Comparison of ENCODE assay signal across 8 mouse cellular contexts in the genomic region with DNA sequence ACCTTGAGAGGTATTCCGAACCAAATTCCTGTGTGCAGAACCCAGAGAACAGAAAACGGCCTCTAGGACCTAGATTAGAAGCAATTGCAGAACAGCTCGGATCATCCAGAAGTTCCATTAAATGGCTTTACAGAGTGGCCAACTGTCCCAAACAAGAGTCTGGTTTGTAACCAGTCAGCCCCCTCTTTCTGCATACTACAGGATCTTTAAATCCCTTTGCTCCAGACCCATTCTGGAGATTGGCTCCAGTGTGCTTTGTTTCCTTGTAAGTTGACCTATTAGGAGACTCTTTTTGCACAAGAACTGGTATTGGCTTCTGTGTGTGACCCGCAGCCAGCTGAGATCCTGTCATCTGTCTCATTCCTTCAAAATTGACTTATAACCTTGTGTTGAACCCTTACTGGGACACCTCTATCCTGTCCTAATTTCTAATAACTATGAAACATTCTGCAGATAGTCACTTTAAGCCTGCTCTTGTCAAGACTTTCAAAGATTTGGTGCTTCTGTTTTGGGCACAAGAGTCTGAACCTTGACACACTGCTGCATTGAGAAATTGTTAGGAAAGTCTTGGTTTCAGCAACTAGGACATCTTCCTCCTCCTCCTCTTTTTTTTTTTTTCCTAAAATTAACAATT. TPM values are rescaled to one million over a fixed set of nuclear protein-coding genes. Genes with fewer than 3 reads are reported as not detected.
DNase-seq lines count a peak whose midpoint lies in the region; ATAC-seq and TF ChIP-seq lines count a peak whose summit lies in the region.

No protein-coding gene starts in this region.

- TF ChIP-seq CTCF in kidney, postnatal 0 days (IDR thresholded peaks at IDR 0.05; ENCODE audit: low read depth) = no peak
- no peak for TF ChIP-seq CTCF in midbrain, postnatal 0 days (IDR thresholded peaks at IDR 0.05)

- H3K36me3 ChIP-seq in kidney, postnatal 0 days (ENCODE audit: insufficient read depth, low read length) = no peaks in the 10 kb centered on the region
- H3K36me3 ChIP-seq in embryonic facial prominence, embryonic 15.5 days = peaks cover under 1% of the 10 kb centered on the region; the same call in 1 of the 2 replicates
- 0 out of 2 replicates have a peak, but pooled peaks cover 3% of the 10 kb centered on the region for H3K36me3 ChIP-seq in intestine, embryonic 15.5 days
- no peaks in the 10 kb centered on the region for H3K36me3 ChIP-seq in midbrain, postnatal 0 days (ENCODE audit: insufficient read depth, low read length)

- no peak for DNase-seq in kidney, postnatal 0 days (ENCODE audit: low spot score)
- no peak for DNase-seq in kidney, adult 9 months
- no peak for DNase-seq in midbrain, postnatal 0 days (ENCODE audit: low spot score)
- DNase-seq in urinary bladder, postnatal 14 days (ENCODE audit: low spot score) = no peak
- no peak for DNase-seq in cerebellum, postnatal 36 days
- no peak for DNase-seq in cerebellum, adult 8-10 months

- H3K4me1 ChIP-seq in kidney, postnatal 0 days (replicated peaks; ENCODE audit: insufficient read depth, low read length) = peaks cover 38% of the 10 kb centered on the region
- peaks cover 51% of the 10 kb centered on the region for H3K4me1 ChIP-seq in embryonic facial prominence, embryonic 15.5 days
- H3K4me1 ChIP-seq in intestine, embryonic 15.5 days (replicated peaks) = peaks cover 24% of the 10 kb centered on the region
- peaks cover 21% of the 10 kb centered on the region for H3K4me1 ChIP-seq in midbrain, postnatal 0 days (ENCODE audit: insufficient read depth, low read length)

- no peaks in the 10 kb centered on the region for H3K27me3 ChIP-seq in kidney, postnatal 0 days (ENCODE audit: insufficient read depth, low read length)
- H3K27me3 ChIP-seq in embryonic facial prominence, embryonic 15.5 days = no peaks in the 10 kb centered on the region
- H3K27me3 ChIP-seq in intestine, embryonic 15.5 days (replicated peaks) = no peaks in the 10 kb centered on the region
- no peaks in the 10 kb centered on the region for H3K27me3 ChIP-seq in midbrain, postnatal 0 days (ENCODE audit: insufficient read depth, low read length)

- H3K4me3 ChIP-seq in kidney, postnatal 0 days (replicated peaks; ENCODE audit: low read depth, low read length) = peak overlapping the region; percentile 85; the same call in 1 of the 2 replicates
- peak overlapping the region; percentile 85 for H3K4me3 ChIP-seq in embryonic facial prominence, embryonic 15.5 days (replicated peaks)
- peak overlapping the region; percentile 86 for H3K4me3 ChIP-seq in intestine, embryonic 15.5 days (replicated peaks)
- H3K4me3 ChIP-seq in midbrain, postnatal 0 days (ENCODE audit: low read depth, low read length) = peak overlapping the region; percentile 96

- H3K4me2 ChIP-seq in kidney, postnatal 0 days (ENCODE audit: low read length) = peak overlapping the region; percentile 99
- H3K4me2 ChIP-seq in embryonic facial prominence, embryonic 15.5 days (replicated peaks) = peak overlapping the region; percentile 99
- peak overlapping the region; percentile 93 for H3K4me2 ChIP-seq in intestine, embryonic 15.5 days (replicated peaks)
- H3K4me2 ChIP-seq in midbrain, postnatal 0 days (ENCODE audit: low read depth, low read length, poor library complexity, severe bottlenecking) = peak overlapping the region; percentile 80

- no peaks in the 10 kb centered on the region for H3K9me3 ChIP-seq in kidney, postnatal 0 days (replicated peaks; ENCODE audit: low read length)
- no peaks in the 10 kb centered on the region for H3K9me3 ChIP-seq in embryonic facial prominence, embryonic 15.5 days (replicated peaks)
- no peaks in the 10 kb centered on the region for H3K9me3 ChIP-seq in intestine, embryonic 15.5 days
- H3K9me3 ChIP-seq in midbrain, postnatal 0 days (ENCODE audit: low read length) = no peaks in the 10 kb centered on the region

- 44% methylated on average over 4 of the region's 4 CpGs for WGBS in kidney, postnatal 0 days
- 52% methylated on average over 4 of the region's 4 CpGs for WGBS in embryonic facial prominence, embryonic 15.5 days
- 53% methylated on average over 4 of the region's 4 CpGs for WGBS in intestine, embryonic 15.5 days
- 45% methylated on average over 4 of the region's 4 CpGs for WGBS in midbrain, postnatal 0 days

- no peak overlapping the region for H3K27ac ChIP-seq in kidney, postnatal 0 days
- no peak overlapping the region for H3K27ac ChIP-seq in embryonic facial prominence, embryonic 15.5 days (replicated peaks)
- no peak overlapping the region for H3K27ac ChIP-seq in intestine, embryonic 15.5 days
- H3K27ac ChIP-seq in midbrain, postnatal 0 days (ENCODE audit: low read depth, low read length) = no peak overlapping the region

- ATAC-seq in kidney, postnatal 0 days (replicated peaks; ENCODE audit: low FRiP score, low read depth) = no peak
- ATAC-seq in embryonic facial prominence, embryonic 15.5 days (ENCODE audit: insufficient number of reproducible peaks, low FRiP score, low TSS enrichment, low read depth) = no peak
- ATAC-seq in intestine, embryonic 15.5 days = no peak
- no peak for ATAC-seq in midbrain, postnatal 0 days (ENCODE audit: low FRiP score)

- no peak overlapping the region for H3K9ac ChIP-seq in kidney, postnatal 0 days (ENCODE audit: low read depth, low read length)
- no peak overlapping the region for H3K9ac ChIP-seq in embryonic facial prominence, embryonic 15.5 days
- H3K9ac ChIP-seq in intestine, embryonic 15.5 days = no peak overlapping the region
- peak overlapping the region; percentile 90; the same call in 1 of the 2 replicates for H3K9ac ChIP-seq in midbrain, postnatal 0 days (replicated peaks; ENCODE audit: low read length, poor library complexity, severe bottlenecking)

RNA-seq across cellular contexts. Expression of gene Sort1, which starts 1.3 kb away (rescaled TPM):
- 11.7 and 12.4 TPM in 2 replicates for polyA plus RNA-seq in kidney, postnatal 0 days (2015; fragmentation: Nextera tagmentation; extraction: Ambion mirVana)
- polyA plus RNA-seq in embryonic facial prominence, embryonic 15.5 days (2015; fragmentation: Nextera tagmentation; extraction: Ambion mirVana) = 13.4 and 13.9 TPM in 2 replicates
- polyA plus RNA-seq in intestine, embryonic 15.5 days (2015; fragmentation: Nextera tagmentation; extraction: Ambion mirVana) = 9.4 and 10.4 TPM in 2 replicates
- total RNA-seq in midbrain, postnatal 0 days (2014; rRNA removed) = 68.4 and 80.3 TPM in 2 replicates
- 11.2 and 12.7 TPM in 2 replicates for polyA plus RNA-seq in midbrain, postnatal 0 days (2015; fragmentation: Nextera tagmentation; extraction: Ambion mirVana)

RNA-seq across cellular contexts. Expression of gene Psma5, which starts 28.5 kb away (rescaled TPM):
- 254 and 255 TPM in 2 replicates for polyA plus RNA-seq in kidney, postnatal 0 days (2015; fragmentation: Nextera tagmentation; extraction: Ambion mirVana)
- polyA plus RNA-seq in embryonic facial prominence, embryonic 15.5 days (2015; fragmentation: Nextera tagmentation; extraction: Ambion mirVana) = 263 and 265 TPM in 2 replicates
- 271 and 291 TPM in 2 replicates for polyA plus RNA-seq in intestine, embryonic 15.5 days (2015; fragmentation: Nextera tagmentation; extraction: Ambion mirVana)
- total RNA-seq in midbrain, postnatal 0 days (2014; rRNA removed) = 93.3 and 102 TPM in 2 replicates
- polyA plus RNA-seq in midbrain, postnatal 0 days (2015; fragmentation: Nextera tagmentation; extraction: Ambion mirVana) = 221 and 224 TPM in 2 replicates

RNA-seq across cellular contexts. Expression of gene Sypl2, which starts 58.7 kb away (rescaled TPM):
- 3.5 and 3.6 TPM in 2 replicates for polyA plus RNA-seq in kidney, postnatal 0 days (2015; fragmentation: Nextera tagmentation; extraction: Ambion mirVana)
- polyA plus RNA-seq in embryonic facial prominence, embryonic 15.5 days (2015; fragmentation: Nextera tagmentation; extraction: Ambion mirVana) = 2.7 and 3.3 TPM in 2 replicates
- 0.21 and 0.27 TPM in 2 replicates for polyA plus RNA-seq in intestine, embryonic 15.5 days (2015; fragmentation: Nextera tagmentation; extraction: Ambion mirVana)
- total RNA-seq in midbrain, postnatal 0 days (2014; rRNA removed) = 0.42 and 0.55 TPM in 2 replicates
- polyA plus RNA-seq in midbrain, postnatal 0 days (2015; fragmentation: Nextera tagmentation; extraction: Ambion mirVana) = 0.10 and 0.17 TPM in 2 replicates
